Mouse (Mus musculus) megakaryocyte, adult 5-6 weeks (primary cell): Measurements from ENCODE around the gene Sardh. TPM values are rescaled to one million over a fixed set of nuclear protein-coding genes. Genes with fewer than 3 reads are reported as not detected.

Source experiments
- ATAC-seq: 2 replicates; pipeline ENCODE4 v1.8.0; 2016; ENCODE audit warnings: mild to moderate bottlenecking, inconsistent platforms; ENCODE audit not compliant: poor library complexity, severe bottlenecking
- total RNA-seq, 2 experiments: library from RNA; stranded (forward) in 1 of 2; stranded (reverse) in 1 of 2; fragments of 153-499, 151-499 nt in 1 of 2; fragments of 221-1000, 200-1000 nt in 1 of 2; gene quantifications; 2 replicates each; pipeline versions ENCODE4 v1.2.3 to v1.2.4; 2015 to 2017

Gene Sardh
- total RNA-seq, 2 experiments from 2014 or later, result 2.0 TPM; not detected in 1

- no peak for ATAC-seq
Measured at GRCm38 (mm10) chr2:27228809-27229480, 19.2 kb downstream of the Sardh start.

- ATAC-seq, result no peak
Measured at GRCm38 (mm10) chr2:27226572-27226971, 21.6 kb downstream of the Sardh start.

GRCm38 (mm10) chr2:27223012-27223421, 25.1 kb downstream of the Sardh start:
- no peak for ATAC-seq

- no peak for ATAC-seq
Measured at GRCm38 (mm10) chr2:27218569-27218968, 29.6 kb downstream of the Sardh start.

- no peak for ATAC-seq
Measured at GRCm38 (mm10) chr2:27218121-27218544, 30.0 kb downstream of the Sardh start.

- ATAC-seq, result no peak
Measured at GRCm38 (mm10) chr2:27215537-27215936, 32.6 kb downstream of the Sardh start.

GRCm38 (mm10) chr2:27211966-27212893, 35.9 kb downstream of the Sardh start:
- ATAC-seq, result no peak

- no peak for ATAC-seq
Measured at GRCm38 (mm10) chr2:27210676-27211210, 37.4 kb downstream of the Sardh start.

- ATAC-seq, result no peak
Measured at GRCm38 (mm10) chr2:27210255-27210654, 37.9 kb downstream of the Sardh start.

GRCm38 (mm10) chr2:27209816-27210215, 38.3 kb downstream of the Sardh start:
- no peak for ATAC-seq

GRCm38 (mm10) chr2:27209370-27209769, 38.8 kb downstream of the Sardh start:
- ATAC-seq, result no peak

GRCm38 (mm10) chr2:27207126-27207525, 41.0 kb downstream of the Sardh start:
- ATAC-seq, result no peak

- ATAC-seq, result no peak
Measured at GRCm38 (mm10) chr2:27206128-27206797, 41.9 kb downstream of the Sardh start.

GRCm38 (mm10) chr2:27205666-27206065, 42.5 kb downstream of the Sardh start:
- no peak for ATAC-seq

GRCm38 (mm10) chr2:27200586-27200985, 47.6 kb downstream of the Sardh start:
- no peak for ATAC-seq

GRCm38 (mm10) chr2:27198551-27199246, 49.4 kb downstream of the Sardh start:
- peak; percentile 52 for ATAC-seq

GRCm38 (mm10) chr2:27189994-27190393, 58.1 kb downstream of the Sardh start:
- no peak for ATAC-seq

GRCm38 (mm10) chr2:27187531-27187930, 60.6 kb downstream of the Sardh start:
- peak; percentile 40 for ATAC-seq

GRCm38 (mm10) chr2:27183734-27184133, 64.4 kb downstream of the Sardh start:
- no peak for ATAC-seq

GRCm38 (mm10) chr2:27181907-27182306, 66.2 kb downstream of the Sardh start:
- no peak for ATAC-seq
